Mouse (Mus musculus) liver, embryonic 14 days (tissue): Measurements from ENCODE around the gene Commd4. TPM values are rescaled to one million over a fixed set of nuclear protein-coding genes. Genes with fewer than 3 reads are reported as not detected.

Source experiments
- polyA plus RNA-seq: library from polyadenylated mRNA; depleted of rRNA; stranded (reverse); fragments of >200 nt; gene quantifications from 2 replicates; pipeline ENCODE4 v1.2.3, GENCODE M21; 2012; rRNA removed

The Commd4 gene
- 43.9 and 48.9 TPM in 2 replicates for polyA plus RNA-seq

GRCm38 (mm10) chr9:57158013-57158470 is at the start of gene Commd4:
Gene Commd4 (minus strand): TSS chr9:57158331.

GRCm38 (mm10) chr9:57148144-57148878 is 9.8 kb downstream of the Commd4 start, which contains the start of gene Neil1:
Gene Neil1 (minus strand): TSS chr9:57148305.

GRCm38 (mm10) chr9:57130577-57131433 is 27.3 kb downstream of the Commd4 start, which contains the start of gene Man2c1:
Gene Man2c1 (plus strand): TSS chr9:57130690.

Other genes with a start within 250 kb of the Commd4 start
- gene Snx33, start 230.0 kb downstream of the Commd4 start, polyA plus RNA-seq, result 0.77 and 0.78 TPM in 2 replicates
- 67.7 and 73.2 TPM in 2 replicates for gene Imp3, start 220.9 kb downstream of the Commd4 start, polyA plus RNA-seq
- 4.6 and 5.3 TPM in 2 replicates for gene Snupn, start 207.5 kb downstream of the Commd4 start, polyA plus RNA-seq
- gene Ptpn9, start 163.4 kb downstream of the Commd4 start, polyA plus RNA-seq, result 3.1 and 3.3 TPM in 2 replicates
- gene Sin3a, start 86.3 kb downstream of the Commd4 start, polyA plus RNA-seq, result 16.8 and 19.1 TPM in 2 replicates
- 24.4 and 28.2 TPM in 2 replicates for gene Man2c1, start 27.6 kb downstream of the Commd4 start, polyA plus RNA-seq
- gene Neil1, start 10.0 kb downstream of the Commd4 start, polyA plus RNA-seq, result 1.3 and 1.4 TPM in 2 replicates
- gene Trcg1, start 78.2 kb upstream of the Commd4 start, polyA plus RNA-seq, result not detected in 2 replicates
- gene 1700017B05Rik, start 104.3 kb upstream of the Commd4 start, polyA plus RNA-seq, result 6.0 and 8.3 TPM in 2 replicates